Mouse (Mus musculus): ENCODE results near the gene A630001G21Rik. TPM values are rescaled to one million over a fixed set of nuclear protein-coding genes. Genes with fewer than 3 reads are reported as not detected.

A630001G21Rik gene
- total RNA-seq, 2 experiments from 2014 or later: 0.49 to 0.91 TPM

- no peak for DNase-seq (ENCODE audit: extremely low spot score in 1 of 2, low spot score in 2 of 2)
- intact Hi-C loops (cut with DNase I): no loop called here
Observed at GRCm38 (mm10) chr1:85693280-85693679, 85.2 kb downstream of the A630001G21Rik start.

GRCm38 (mm10) chr1:85692281-85692680, 86.2 kb downstream of the A630001G21Rik start:
- no peak for DNase-seq (ENCODE audit: extremely low spot score in 1 of 2, low spot score in 2 of 2)
- intact Hi-C loops (cut with DNase I): no loop called here

- intact Hi-C loops (cut with DNase I): no loop called here
- no peak for DNase-seq (ENCODE audit: extremely low spot score in 1 of 2, low spot score in 2 of 2)
Observed at GRCm38 (mm10) chr1:85690544-85690943, 87.9 kb downstream of the A630001G21Rik start.

- DNase-seq (ENCODE audit: extremely low spot score in 1 of 2, low spot score in 2 of 2): no peak
- intact Hi-C loops (cut with DNase I): no loop called here
Observed at GRCm38 (mm10) chr1:85687346-85687745, 91.1 kb downstream of the A630001G21Rik start.

- DNase-seq (ENCODE audit: extremely low spot score in 1 of 2, low spot score in 2 of 2): no peak
- intact Hi-C loops (cut with DNase I): no loop called here
Observed at GRCm38 (mm10) chr1:85686666-85687065, 91.8 kb downstream of the A630001G21Rik start.

- intact Hi-C loops (cut with DNase I): no loop called here
- DNase-seq (ENCODE audit: extremely low spot score in 1 of 2, low spot score in 2 of 2): no peak
Observed at GRCm38 (mm10) chr1:85680226-85680625, 98.2 kb downstream of the A630001G21Rik start.

Small RNA genes lying within 50 kb of the gene (microRNA-seq; reads per million reads assigned to microRNA genes)
- gene Gm25472 (not detected), gene Mir8096 (not detected)

Other genes starting within 250 kb of the A630001G21Rik start
- gene G530012D18Rik, start 203.0 kb downstream of the A630001G21Rik start, total RNA-seq (2021): not detected
- gene Sp110, start 179.8 kb downstream of the A630001G21Rik start, total RNA-seq (2021): under 1 TPM; 0.51 to 0.95 TPM
- 1 to 10 TPM in 1 of 2 experiments, under 1 TPM in 1; 0.79 to 1.1 TPM for gene Sp140, start 178.3 kb downstream of the A630001G21Rik start, total RNA-seq (2021)
- under 1 TPM in 1 of 2 experiments, not detected in 1; 0.61 TPM for gene Sp100, start 128.7 kb downstream of the A630001G21Rik start, total RNA-seq (2021)
- 100 to 1,000 TPM; 134 to 148 TPM for gene Cab39, start 14.8 kb upstream of the A630001G21Rik start, total RNA-seq (2021)
- gene Itm2c, start 115.6 kb upstream of the A630001G21Rik start, total RNA-seq (2021): 100 to 1,000 TPM; 258 to 275 TPM
- gene 4933407L21Rik, start 149.8 kb upstream of the A630001G21Rik start, total RNA-seq (2021): 1 to 10 TPM; 6.3 to 7.8 TPM
- under 1 TPM in 1 of 2 experiments, not detected in 1; 0.08 TPM for gene Gpr55, start 182.4 kb upstream of the A630001G21Rik start, total RNA-seq (2021)
- under 1 TPM; 0.62 to 0.89 TPM for gene Spata3, start 238.2 kb upstream of the A630001G21Rik start, total RNA-seq (2021)